Mouse (Mus musculus) C2C12 (cell line): ENCODE data around the gene Rars.

ENCODE experiments used
- CTCF ChIP-seq: IDR thresholded peaks from one replicate; pipeline ENCODE4 v1.5.1; 2011; ENCODE audit not compliant: control insufficient read depth, insufficient read depth, insufficient read length
- MAX ChIP-seq: IDR thresholded peaks from one replicate; pipeline ENCODE4 v1.6.1; 2011; ENCODE audit warnings: mild to moderate bottlenecking, control low read depth
- MYOD1 ChIP-seq: IDR thresholded peaks from one replicate; pipeline ENCODE4 v1.6.1; 2011; ENCODE audit warnings: low read depth; ENCODE audit not compliant: control insufficient read depth, insufficient read length
- USF1 ChIP-seq: IDR thresholded peaks from one replicate; pipeline ENCODE4 v1.6.1; 2011; ENCODE audit warnings: low read depth, mild to moderate bottlenecking, control low read depth, moderate library complexity

DNA sequence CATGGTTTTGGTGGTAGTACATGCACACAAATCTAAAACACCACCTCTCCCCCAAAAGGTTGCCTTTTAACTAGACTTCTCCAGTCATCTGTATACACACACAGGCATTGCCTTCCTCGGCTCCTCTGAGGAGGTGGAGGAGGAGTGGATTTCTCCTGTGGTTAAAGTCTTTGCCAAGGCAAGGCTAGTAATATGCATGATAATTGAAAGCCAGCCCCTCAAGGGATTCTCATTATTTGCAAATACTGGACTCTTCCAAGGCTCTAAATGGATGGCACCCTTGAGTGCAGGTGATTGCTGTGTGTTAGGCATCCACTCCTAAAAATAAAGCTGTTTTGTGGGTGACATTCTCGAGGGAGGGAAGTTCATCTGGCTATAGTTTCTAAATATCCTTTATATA, 45.9 kb downstream of the Rars start:
- TF ChIP-seq CTCF (no peak), MAX (no peak), MYOD1 (no peak), USF1 (no peak)
